Mouse (Mus musculus): Measurements from ENCODE around the gene Smg8. TPM values are rescaled to one million over a fixed set of nuclear protein-coding genes. Genes with fewer than 3 reads are reported as not detected.
"Not testable (repeated sequence)": the region's sequence is repeated elsewhere in the genome, so short reads cannot be mapped to it uniquely, and the experiment has no call there.

Gene Smg8
- total RNA-seq (2022): 10 to 100 TPM; 16.1 to 21.1 (median 19.1) TPM

DNA sequence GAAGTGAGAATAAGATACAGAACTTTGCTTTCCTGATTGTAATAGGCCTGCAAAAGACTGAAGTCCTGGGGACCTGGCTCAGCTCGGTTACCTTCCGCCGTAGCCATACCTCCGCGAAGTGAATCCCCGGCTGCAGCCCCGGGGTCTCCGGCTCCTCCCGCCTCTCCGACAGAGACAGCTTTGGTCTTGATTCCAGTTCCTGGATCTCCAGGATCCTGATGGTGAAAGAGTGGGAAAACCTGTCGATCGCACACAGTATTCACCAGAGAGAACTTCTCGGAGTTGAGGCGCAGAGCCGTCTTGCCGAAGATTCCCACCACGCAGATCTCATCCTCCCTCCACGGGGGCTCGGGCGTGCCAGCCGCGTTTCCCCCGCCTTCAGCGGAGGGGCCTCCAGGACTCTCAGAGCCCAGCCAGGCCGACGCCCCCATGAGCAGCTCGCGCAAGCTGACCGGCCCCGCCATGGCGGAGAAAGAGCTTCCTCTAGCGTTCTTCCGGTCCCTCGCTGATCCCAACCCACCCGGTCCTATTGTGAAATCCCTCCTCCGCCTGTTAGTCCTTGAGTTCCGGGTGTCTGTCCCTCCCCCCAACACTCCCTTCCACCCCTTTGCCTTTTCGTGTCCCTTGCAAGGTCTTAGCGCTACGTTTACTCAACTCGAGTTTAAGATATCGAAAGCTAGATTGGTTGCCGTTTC lies at the start of gene Smg8:
Smg8 (minus strand) TSS at position 485 of the 695 bp plus-strand sequence.
- DNase-seq: peak; percentile 84

- no peak for DNase-seq
Measured at GRCm38 (mm10) chr11:87136233-87136632, 49.7 kb upstream of the Smg8 start.

DNA sequence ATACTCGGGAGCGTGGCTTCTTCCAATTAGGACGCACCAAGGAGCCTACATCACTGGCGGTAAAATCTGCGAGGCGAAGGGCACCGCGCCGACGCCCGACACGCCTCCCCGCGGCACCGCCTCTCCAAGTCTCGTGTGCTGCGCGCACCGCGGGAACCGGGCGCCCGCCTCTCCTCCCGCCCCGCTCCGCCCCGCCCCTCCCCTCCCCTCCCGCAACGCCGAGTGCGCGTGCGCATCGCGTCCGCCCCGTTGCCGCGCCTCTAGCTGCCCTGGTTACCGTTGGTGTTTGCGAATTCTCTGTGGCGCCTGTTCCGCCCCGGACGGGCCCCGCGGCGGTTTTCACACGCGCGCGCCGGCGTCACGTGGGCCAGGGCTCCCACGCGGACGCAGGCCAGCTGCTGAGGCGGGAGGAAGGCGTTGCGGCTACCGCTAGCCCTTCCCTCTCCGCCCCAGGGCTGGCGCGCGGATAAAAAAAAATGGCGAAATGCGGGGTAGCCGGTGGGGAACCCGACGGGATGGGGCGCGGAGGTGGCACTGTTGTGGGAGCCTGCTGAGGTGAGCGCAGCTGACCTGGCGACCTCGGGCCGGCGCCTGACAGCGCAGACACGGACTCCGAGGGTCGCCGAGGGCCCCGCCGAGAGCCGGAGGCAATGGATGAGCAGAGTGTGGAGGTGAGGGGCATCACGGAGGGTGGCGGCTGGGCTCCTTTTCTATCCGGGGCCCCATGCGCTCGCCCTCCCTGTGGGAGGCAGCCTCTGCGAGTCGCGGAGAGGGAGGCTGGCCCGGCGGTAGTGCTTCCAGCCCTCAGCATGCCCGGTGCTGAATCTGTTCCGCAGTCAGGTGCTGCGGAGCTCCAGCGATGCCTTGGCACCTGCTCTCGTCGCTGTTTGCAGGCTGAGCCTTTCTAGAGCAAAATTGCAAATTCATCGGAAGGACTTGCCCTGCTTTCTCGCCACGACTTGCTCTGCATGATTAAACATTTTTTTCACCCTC lies 40.5 kb upstream of the Smg8 start, which contains the start of gene Trim37:
Trim37 (plus strand) TSS at position 254 of the 993 bp plus-strand sequence.
- DNase-seq: peak; percentile 85

DNA sequence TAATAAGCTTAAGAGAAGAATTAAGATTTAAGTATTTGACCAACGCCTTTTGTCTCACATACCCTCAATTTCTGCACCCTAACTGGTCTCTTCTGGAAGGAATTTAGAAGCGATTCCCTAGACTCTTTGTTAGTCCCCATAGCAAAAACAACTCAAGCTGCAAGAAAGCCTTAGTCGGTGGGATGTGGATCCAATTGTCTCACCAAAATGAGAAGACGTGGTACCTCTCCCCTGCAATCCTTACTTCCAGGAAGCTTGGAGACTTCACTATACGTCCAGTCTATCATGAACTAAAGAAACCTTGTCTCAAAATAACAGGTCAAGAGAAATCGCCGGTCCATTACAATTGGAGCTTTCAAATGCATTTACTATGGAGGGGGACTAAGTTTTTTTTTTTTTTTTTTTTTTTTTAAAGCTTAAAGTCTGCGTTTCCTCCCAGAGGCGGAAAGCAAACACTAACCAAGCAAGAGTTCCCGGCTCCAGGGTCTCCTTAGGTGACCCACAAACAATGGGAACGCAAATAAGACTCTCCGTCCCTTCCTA lies 39.8 kb upstream of the Smg8 start:
- no peak for DNase-seq

DNA sequence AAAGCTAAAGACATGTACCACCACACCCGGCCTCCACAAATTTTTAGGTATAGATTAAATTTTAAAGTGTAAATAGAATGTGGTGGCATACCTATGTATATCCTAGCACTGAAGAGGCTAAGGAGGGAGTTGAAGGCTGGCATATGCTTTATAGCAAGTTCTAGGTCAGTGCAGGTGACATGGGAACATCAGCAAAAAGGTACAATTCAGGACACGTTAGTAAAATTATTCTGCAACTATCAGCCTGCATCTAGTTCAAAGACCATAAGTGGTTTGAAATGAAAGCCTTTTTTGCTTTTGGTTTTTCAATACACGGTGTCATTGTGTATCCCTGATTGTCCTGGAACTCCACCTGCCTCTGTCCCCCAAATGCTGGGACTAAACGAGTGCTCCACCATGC lies 39.0 kb upstream of the Smg8 start:
- DNase-seq: no peak

- DNase-seq: no peak
Measured at GRCm38 (mm10) chr11:87121864-87122263, 35.3 kb upstream of the Smg8 start.

- DNase-seq: no peak
Measured at GRCm38 (mm10) chr11:87110172-87110909, 23.8 kb upstream of the Smg8 start.

GRCm38 (mm10) chr11:87109519-87110171 lies 23.1 kb upstream of the Smg8 start:
- DNase-seq: peak; percentile 10

GRCm38 (mm10) chr11:87108755-87109518 lies 22.4 kb upstream of the Smg8 start, which contains the start of gene Ska2:
Gene Ska2 (plus strand): TSS chr11:87109234.
- DNase-seq: peak; percentile 98

DNA sequence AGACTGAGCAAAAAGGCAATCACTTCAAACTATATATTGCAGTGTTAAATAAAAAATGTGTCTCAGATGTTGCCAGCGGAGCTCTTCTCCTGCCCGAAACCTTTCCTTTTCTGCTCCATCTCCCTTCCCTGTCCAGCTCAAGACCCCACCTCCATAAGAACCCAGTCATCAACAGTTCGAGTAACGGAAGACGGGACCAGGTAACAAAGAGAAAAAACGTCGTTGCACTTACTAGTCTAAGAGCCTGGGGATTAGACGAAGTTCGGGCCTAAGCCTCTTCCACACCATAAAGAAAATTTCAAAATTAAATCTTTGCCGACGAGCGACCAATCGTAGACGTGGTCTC lies 21.8 kb upstream of the Smg8 start, which contains the start of gene Prr11:
Prr11 (minus strand) TSS at position 300 of the 346 bp plus-strand sequence.
- DNase-seq: no peak

DNA sequence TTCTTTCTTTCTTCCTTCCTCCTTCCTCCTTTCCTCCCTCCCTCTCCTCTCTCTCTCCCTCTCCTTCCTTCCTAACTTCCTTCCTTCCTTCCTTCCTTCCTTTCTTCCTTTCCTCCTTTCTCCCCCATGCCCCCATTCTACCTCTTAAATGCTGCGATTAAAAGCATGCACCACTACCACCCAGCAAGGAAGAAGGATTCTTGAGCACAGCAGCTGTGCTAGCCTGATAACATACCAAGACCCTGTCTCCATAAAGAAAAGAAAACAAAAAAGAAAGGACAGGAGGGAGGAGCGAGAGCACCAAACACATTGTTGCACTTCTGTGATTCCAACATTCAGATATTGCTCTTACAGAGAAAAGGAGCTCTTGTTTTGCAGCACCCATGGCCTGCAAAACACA lies 568 bp upstream of the Smg8 start:
- DNase-seq: no peak

- DNase-seq: no peak
Measured at GRCm38 (mm10) chr11:87085461-87085860, 1.1 kb downstream of the Smg8 start.

- DNase-seq: no peak
Measured at GRCm38 (mm10) chr11:87083712-87084111, 2.9 kb downstream of the Smg8 start.

DNA sequence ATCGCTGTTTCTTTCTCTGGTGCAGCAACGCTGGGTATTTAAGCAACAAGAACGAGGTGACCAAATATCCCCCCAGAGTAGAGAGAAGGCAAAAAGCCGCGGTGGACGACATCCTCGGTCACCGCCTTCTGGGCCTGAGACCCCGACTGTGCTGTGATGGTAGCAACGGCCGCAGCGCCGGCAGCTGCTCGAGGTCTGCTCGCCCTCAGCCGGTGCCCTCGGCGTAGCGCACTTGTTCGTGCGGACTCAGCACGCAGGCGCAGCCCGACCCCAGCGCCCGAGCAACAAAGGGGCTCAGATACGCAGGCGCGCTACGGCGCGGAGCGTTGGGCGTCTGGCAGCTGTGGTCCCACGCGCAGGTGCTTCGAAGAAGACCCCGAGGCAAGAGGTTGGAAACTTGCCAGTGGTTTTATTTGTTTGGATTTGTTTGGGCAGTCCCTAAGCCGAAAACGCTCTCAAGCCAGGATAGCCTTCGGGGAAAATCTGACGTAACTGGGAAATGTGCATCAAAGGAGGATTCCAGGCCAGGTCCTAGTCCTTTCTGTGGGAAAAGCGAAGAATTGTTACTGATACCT lies 12.6 kb downstream of the Smg8 start, which contains the start of gene Gdpd1:
Gdpd1 (minus strand) TSS at position 197 of the 575 bp plus-strand sequence.
- peak; percentile 79 for DNase-seq

DNA sequence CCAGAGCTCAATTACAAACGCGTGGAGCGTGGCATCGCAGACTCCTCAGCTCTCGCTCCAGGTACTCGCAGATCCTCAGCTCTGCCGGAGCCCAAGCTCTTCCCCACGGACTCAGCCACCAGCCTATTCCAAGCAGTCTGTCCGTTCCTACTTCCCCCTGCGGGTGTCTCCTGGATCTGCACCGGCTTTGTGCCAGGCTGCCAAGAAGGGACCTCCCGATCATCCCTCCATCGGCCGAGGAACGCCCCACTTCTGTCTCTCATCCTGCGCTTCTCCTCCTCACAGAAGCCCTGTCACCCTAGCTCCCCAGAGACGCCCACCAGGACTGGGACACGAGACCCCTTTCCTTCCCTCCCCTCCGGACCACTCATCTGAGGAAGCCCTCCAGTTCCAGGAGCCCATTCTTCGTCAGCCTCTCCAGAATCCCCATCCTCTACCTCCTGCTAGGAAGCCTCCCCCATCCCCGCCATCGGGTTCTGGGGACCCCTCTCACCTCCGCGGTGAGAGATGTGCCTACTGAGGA lies 13.2 kb downstream of the Smg8 start:
- DNase-seq: peak; percentile 36

DNA sequence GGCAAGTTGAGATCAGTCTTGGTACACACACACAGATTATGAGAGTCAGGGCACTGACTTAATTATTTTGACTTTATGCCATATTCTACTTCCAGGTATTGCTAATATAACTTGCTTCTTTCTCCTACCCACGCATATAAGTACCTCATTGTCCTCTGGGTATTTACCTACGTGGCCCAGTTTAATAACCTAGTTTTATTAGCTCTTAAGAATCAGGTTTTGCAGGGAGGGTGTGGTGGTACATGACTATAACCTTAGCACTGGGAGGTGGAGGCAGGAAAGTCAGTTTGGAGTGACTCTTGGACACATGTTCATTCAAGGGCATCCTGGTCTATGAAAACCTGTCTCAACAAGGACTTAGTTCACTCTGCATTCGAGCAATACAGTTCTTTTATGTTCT lies 24.5 kb downstream of the Smg8 start:
- no peak for DNase-seq

DNA sequence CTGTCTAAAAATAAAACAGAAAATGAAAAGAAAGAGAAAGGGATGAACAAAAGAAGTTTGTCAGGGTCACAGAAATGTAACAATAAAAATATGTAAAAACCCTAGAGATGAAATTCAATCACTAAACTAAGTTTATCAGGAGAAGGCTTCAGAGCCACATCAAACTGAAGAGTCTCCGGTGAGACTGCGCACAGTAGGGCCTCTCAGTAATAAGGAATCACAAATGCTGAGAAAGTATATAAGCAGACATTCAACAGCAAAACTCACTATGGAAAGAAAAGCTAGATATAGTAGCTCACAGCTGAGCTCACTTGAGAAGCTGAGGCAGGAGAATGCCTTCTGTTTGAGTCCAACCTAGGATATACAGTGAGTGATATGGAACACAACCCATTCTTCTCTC lies 26.2 kb downstream of the Smg8 start:
- no peak for DNase-seq

GRCm38 (mm10) chr11:87056286-87056685 lies 30.3 kb downstream of the Smg8 start:
- no peak for DNase-seq

GRCm38 (mm10) chr11:87048900-87049299 lies 37.7 kb downstream of the Smg8 start:
- not testable (repeated sequence) for DNase-seq

GRCm38 (mm10) chr11:87046968-87047367 lies 39.6 kb downstream of the Smg8 start:
- DNase-seq: no peak
